Mouse (Mus musculus): ENCODE results near the gene Slc6a12. TPM values are rescaled to one million over a fixed set of nuclear protein-coding genes. Genes with fewer than 3 reads are reported as not detected.

Gene Slc6a12
- polyA plus RNA-seq, 1 experiment from 2014 or later: 0.44 TPM

DNA sequence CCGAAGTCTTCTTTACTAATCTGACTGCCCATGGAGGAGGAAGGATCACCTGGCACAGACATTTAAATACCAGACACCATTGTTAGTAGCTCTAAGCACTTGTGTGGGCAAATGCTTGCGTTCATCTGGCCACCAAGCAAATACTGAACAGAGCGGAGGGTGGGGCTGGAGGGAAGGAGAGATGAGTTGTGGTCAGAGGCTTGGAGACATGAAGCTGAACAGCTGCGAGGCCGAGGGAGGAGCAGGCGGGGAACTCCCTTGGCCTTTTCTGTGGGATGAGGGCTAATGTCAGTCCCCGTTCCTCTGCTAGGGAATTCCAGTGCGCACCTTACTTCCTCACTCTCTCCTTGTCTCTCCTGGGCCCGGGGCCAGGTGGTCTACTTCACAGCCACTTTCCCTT is 17.1 kb upstream of the Slc6a12 start:
- WGBS: 36% methylated on average over 9 of the region's 9 CpGs

GRCm38 (mm10) chr6:121326486-121327069 is 16.3 kb upstream of the Slc6a12 start:
- ATAC-seq (replicated peaks; ENCODE audit: low FRiP score): no peak
- no peak overlapping the region for H3K4me3 ChIP-seq (replicated peaks)

More for the DNA sequence above, 17.1 kb upstream of the Slc6a12 start:
- H3K27ac ChIP-seq: no peak overlapping the region
- no peaks in the 10 kb centered on the region for H3K36me3 ChIP-seq
- no peak overlapping the region for H3K4me3 ChIP-seq (replicated peaks)
- H3K9me3 ChIP-seq (replicated peaks): no peaks in the 10 kb centered on the region
- no peak for ATAC-seq (replicated peaks; ENCODE audit: low FRiP score)
- H3K9ac ChIP-seq: no peak overlapping the region
- H3K27me3 ChIP-seq: no peaks in the 10 kb centered on the region
- H3K4me1 ChIP-seq: peaks cover 40% of the 10 kb centered on the region
- H3K4me2 ChIP-seq: no peak overlapping the region

DNA sequence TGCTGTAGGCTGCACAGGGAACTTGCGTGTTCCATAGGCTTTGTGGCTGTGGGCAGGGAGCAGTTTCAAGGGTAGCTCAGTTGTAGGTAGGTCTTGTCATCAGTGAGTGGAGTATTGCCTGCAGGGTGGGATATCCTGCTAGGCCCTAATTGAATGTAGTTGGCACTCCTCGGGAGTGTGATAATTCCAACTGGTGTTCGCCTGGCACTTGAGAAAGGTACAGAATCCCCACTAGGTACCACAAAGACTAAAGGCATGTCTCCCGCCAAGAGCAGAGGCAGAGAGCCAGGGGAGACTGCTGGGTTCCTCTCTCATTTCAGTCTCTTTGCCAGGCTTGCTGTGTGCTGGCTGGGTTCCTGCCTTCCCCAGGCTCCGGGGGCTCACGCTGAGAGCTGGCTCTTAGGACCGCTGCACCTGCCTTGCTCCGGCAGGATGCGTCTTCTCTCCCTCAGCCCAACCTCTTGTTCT is 14.4 kb upstream of the Slc6a12 start:
- 78% methylated on average over 9 of the region's 9 CpGs for WGBS
- no peak for ATAC-seq (replicated peaks; ENCODE audit: low FRiP score)

More at GRCm38 (mm10) chr6:121326486-121327069, 16.3 kb upstream of the Slc6a12 start:
- Histone ChIP-seq H3K27me3 (no peaks in the 10 kb centered on the region), H3K9me3 (replicated peaks) (no peaks in the 10 kb centered on the region), H3K9ac (no peak overlapping the region), H3K4me1 (peaks cover 40% of the 10 kb centered on the region), H3K4me2 (no peak overlapping the region), H3K36me3 (no peaks in the 10 kb centered on the region), H3K27ac (no peak overlapping the region)
- 28% methylated on average over 10 of the region's 10 CpGs for WGBS

DNA sequence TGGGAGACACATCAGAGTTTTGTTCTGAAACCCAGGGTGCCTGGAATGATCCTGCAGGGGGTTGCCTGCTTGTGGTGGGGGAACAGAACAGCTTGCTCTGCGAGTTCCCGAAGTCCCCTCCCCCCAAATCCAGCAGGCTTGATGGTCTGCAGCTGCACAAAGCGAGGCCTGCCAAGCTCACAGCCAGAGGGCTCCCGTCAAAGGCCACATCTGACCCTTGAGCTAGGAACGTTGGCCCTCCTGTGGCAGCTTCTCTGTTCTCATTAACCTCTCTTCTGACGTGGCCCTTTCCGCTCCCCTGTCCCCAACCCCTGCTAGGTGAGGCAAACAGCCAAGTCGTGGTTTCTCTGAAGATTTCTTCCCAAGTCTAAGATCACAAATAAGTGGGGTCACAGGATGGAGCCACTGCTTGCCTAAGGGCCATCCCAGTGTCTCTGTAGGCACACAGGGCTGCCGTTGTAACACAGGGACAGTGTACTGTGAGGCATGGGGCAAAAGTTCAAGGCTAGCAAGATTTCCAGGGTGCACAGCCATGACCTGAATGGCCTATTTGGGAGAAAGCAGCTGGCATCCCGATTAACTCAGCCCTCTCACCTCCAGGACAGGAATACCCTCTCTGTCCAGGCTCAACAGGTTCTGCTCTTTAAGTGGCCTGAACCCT is 12.9 kb upstream of the Slc6a12 start:
- Histone ChIP-seq H3K4me1 (peaks cover 26% of the 10 kb centered on the region), H3K9ac (no peak overlapping the region), H3K27me3 (no peaks in the 10 kb centered on the region), H3K27ac (no peak overlapping the region), H3K36me3 (no peaks in the 10 kb centered on the region), H3K4me2 (no peak overlapping the region), H3K9me3 (replicated peaks) (no peaks in the 10 kb centered on the region), H3K4me3 (replicated peaks) (no peak overlapping the region)
- peak; percentile 22; the same call in 1 of the 2 replicates for ATAC-seq (replicated peaks; ENCODE audit: low FRiP score)
- 14% methylated on average over 10 of the region's 10 CpGs for WGBS

More for the DNA sequence above, 14.4 kb upstream of the Slc6a12 start:
- Histone ChIP-seq H3K27me3 (no peaks in the 10 kb centered on the region), H3K27ac (no peak overlapping the region), H3K9me3 (replicated peaks) (no peaks in the 10 kb centered on the region), H3K4me2 (no peak overlapping the region), H3K36me3 (no peaks in the 10 kb centered on the region), H3K9ac (no peak overlapping the region), H3K4me3 (replicated peaks) (no peak overlapping the region), H3K4me1 (peaks cover 26% of the 10 kb centered on the region)

DNA sequence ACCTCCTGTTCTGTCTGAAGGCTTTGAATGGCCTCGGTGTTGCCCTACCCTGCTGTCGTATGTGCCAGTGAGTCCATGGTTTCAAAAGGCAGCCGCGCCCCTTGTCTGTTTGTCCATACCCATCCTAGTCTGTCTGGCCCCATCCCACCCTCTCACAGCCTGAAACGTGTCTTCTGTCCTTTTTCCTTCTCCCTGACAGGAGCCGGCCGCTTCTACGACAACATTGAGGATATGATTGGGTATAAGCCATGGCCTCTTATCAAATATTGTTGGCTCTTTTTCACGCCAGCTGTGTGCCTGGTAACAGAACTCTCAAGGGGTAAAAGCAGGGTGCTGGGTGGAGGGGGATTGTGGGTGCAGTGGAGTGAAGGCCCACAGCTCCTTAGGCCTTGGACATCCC is 7.0 kb upstream of the Slc6a12 start:
- Histone ChIP-seq H3K4me1 (no peaks in the 10 kb centered on the region), H3K27ac (no peak overlapping the region), H3K36me3 (no peaks in the 10 kb centered on the region), H3K4me3 (replicated peaks) (no peak overlapping the region), H3K27me3 (no peaks in the 10 kb centered on the region), H3K9ac (no peak overlapping the region), H3K4me2 (no peak overlapping the region), H3K9me3 (replicated peaks) (no peaks in the 10 kb centered on the region)
- 76% methylated on average over 9 of the region's 9 CpGs for WGBS
- no peak for ATAC-seq (replicated peaks; ENCODE audit: low FRiP score)

DNA sequence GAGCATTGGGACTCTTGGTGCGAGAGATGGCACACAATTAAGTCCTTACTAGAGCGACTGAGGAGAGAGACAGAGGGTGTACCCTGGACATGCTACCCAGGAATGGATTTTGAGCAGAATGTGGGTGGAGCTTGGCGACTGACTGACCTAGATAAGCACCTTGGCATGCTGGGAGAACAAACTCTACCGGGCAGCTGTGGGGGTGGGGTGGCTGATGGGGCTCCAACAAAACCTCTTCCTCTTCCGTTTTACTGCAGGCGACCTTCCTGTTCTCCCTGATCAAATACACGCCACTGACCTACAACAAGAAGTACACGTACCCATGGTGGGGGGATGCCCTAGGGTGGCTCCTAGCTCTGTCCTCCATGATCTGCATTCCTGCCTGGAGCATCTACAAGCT is 6.3 kb upstream of the Slc6a12 start:
- Histone ChIP-seq H3K4me1 (no peaks in the 10 kb centered on the region), H3K4me2 (no peak overlapping the region), H3K4me3 (replicated peaks) (no peak overlapping the region), H3K9ac (no peak overlapping the region), H3K27ac (no peak overlapping the region), H3K27me3 (no peaks in the 10 kb centered on the region), H3K9me3 (replicated peaks) (no peaks in the 10 kb centered on the region), H3K36me3 (no peaks in the 10 kb centered on the region)
- no peak for ATAC-seq (replicated peaks; ENCODE audit: low FRiP score)
- WGBS: 68% methylated on average over 8 of the region's 8 CpGs

DNA sequence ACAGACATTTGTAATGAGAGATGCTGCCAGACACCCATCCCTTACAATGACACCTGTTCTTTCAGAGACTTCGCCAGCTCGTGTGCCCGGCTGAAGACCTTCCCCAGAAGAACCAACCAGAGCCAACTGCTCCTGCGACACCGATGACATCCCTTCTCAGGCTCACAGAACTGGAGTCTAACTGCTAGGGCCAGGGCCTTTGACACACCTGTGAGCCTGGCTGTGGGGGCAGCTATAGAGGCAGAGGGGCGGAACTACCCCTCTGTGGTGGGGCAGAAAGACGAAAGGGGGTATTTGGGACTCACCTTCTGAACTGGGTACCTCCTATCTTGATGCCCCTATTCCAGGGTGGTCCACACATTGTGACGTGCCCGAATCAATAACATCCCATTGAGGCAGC is 5.6 kb upstream of the Slc6a12 start:
- no peak overlapping the region for H3K27ac ChIP-seq
- ATAC-seq (replicated peaks; ENCODE audit: low FRiP score): no peak
- no peaks in the 10 kb centered on the region for H3K4me1 ChIP-seq
- no peaks in the 10 kb centered on the region for H3K36me3 ChIP-seq
- WGBS: 91% methylated on average over 9 of the region's 9 CpGs
- no peak overlapping the region for H3K4me2 ChIP-seq
- H3K9ac ChIP-seq: no peak overlapping the region
- H3K9me3 ChIP-seq (replicated peaks): no peaks in the 10 kb centered on the region
- H3K27me3 ChIP-seq: no peaks in the 10 kb centered on the region
- no peak overlapping the region for H3K4me3 ChIP-seq (replicated peaks)

DNA sequence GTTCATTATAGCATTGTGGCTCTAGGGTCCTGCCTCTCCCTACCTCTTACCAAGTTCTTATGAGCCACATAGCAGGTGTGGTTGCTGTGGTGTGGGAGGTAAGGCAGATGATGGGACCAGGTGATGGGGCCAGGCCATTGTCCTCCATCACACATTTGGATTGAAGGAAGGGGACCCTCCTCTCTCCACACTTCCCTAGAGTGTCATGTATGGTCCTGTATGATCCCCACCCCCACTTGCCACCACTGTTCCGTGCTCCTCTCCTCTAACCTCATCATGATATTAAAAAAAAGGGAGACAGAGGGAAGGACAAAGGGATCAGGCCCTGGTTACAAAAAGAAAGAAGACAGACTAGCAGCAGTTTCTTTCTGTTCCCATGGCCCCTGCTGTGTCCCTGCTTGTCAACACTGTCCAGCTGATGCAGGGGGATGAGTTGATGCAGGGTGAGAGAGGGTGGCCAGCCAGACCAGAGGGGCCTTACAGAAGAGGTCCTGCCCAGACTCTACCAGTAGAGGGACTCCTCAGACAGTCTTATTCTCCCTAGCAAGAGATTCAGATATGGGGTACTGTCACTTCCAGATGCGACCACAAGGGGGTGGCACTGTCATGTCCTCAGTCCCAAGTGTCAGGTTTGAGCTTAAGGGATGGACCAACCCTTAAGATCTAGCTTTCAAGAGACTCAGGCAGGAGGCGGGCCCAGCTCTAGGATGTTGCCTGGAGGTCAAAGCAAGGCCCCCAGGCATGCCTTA is 4.9 kb upstream of the Slc6a12 start:
- 35% methylated on average over 3 of the region's 3 CpGs for WGBS
- Histone ChIP-seq H3K4me3 (replicated peaks) (no peak overlapping the region), H3K27ac (no peak overlapping the region), H3K9ac (no peak overlapping the region), H3K36me3 (no peaks in the 10 kb centered on the region), H3K4me2 (no peak overlapping the region), H3K27me3 (no peaks in the 10 kb centered on the region), H3K9me3 (replicated peaks) (no peaks in the 10 kb centered on the region), H3K4me1 (peaks cover 4% of the 10 kb centered on the region)
- peak; percentile 72 for ATAC-seq (replicated peaks; ENCODE audit: low FRiP score)

DNA sequence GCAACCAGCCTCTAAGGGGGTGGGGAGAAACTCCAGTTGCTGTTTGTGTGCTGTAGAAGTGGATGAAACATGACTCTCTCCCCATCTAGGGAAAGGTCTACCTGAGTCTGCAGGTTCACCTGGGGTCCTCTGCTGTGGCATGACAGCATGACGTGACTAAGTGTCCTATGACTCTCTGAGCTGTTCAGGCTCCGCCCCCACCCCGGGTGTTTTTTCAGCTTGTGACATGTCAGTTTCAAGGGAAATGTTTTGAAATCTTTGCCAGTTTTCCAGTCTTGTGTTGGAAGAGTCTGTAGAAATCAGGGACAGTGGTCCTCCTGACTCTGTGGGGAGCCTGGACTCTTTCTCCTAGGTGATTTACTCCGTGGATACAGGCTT is 4.4 kb upstream of the Slc6a12 start:
- WGBS: 53% methylated on average over 4 of the region's 4 CpGs

GRCm38 (mm10) chr6:121341650-121342049 is 1.2 kb upstream of the Slc6a12 start:
- Histone ChIP-seq H3K4me2 (no peak overlapping the region), H3K4me1 (peaks cover 33% of the 10 kb centered on the region), H3K9ac (no peak overlapping the region), H3K36me3 (no peaks in the 10 kb centered on the region), H3K27ac (no peak overlapping the region), H3K9me3 (replicated peaks) (no peaks in the 10 kb centered on the region), H3K27me3 (peaks cover 4% of the 10 kb centered on the region; the same call in 1 of the 2 replicates), H3K4me3 (replicated peaks) (no peak overlapping the region)
- no peak for ATAC-seq (replicated peaks; ENCODE audit: low FRiP score)
- 81% methylated on average over 6 of the region's 6 CpGs for WGBS

More for the DNA sequence above, 4.4 kb upstream of the Slc6a12 start:
- Histone ChIP-seq H3K9me3 (replicated peaks) (no peaks in the 10 kb centered on the region), H3K4me3 (replicated peaks) (no peak overlapping the region), H3K27me3 (no peaks in the 10 kb centered on the region), H3K36me3 (no peaks in the 10 kb centered on the region), H3K4me2 (no peak overlapping the region), H3K27ac (no peak overlapping the region), H3K4me1 (peaks cover 10% of the 10 kb centered on the region), H3K9ac (no peak overlapping the region)
- no peak for ATAC-seq (replicated peaks; ENCODE audit: low FRiP score)

- 57% methylated on average over 6 of the region's 6 CpGs for WGBS
- peaks cover 35% of the 10 kb centered on the region for H3K4me1 ChIP-seq
- peaks cover 4% of the 10 kb centered on the region; the same call in 1 of the 2 replicates for H3K27me3 ChIP-seq
- peak overlapping the region; percentile 38 for H3K4me2 ChIP-seq
- no peak overlapping the region for H3K4me3 ChIP-seq (replicated peaks)
- no peak overlapping the region for H3K27ac ChIP-seq
- ATAC-seq (replicated peaks; ENCODE audit: low FRiP score): peak; percentile 61
- no peaks in the 10 kb centered on the region for H3K9me3 ChIP-seq (replicated peaks)
- H3K36me3 ChIP-seq: no peaks in the 10 kb centered on the region
- H3K9ac ChIP-seq: no peak overlapping the region
Observed at GRCm38 (mm10) chr6:121343771-121344123, 871 bp downstream of the Slc6a12 start.

DNA sequence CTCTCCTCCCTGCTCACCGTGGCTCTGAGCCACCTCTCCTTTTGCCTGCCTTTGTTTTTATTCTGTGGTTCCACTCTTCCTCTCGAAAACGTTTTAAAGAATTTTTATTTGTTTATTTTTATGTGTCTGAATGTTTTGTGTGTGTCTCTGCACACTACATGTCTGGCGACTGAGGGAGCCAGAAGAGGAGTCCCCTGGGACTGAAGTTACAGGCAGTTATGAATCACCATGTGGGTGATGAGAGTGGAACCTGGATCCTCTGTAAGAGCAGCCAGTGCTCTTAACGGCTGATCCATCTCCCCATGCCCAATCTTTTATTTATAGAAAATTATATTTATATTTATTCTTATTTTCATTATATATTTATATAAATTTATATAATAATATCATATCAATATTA is 1.5 kb downstream of the Slc6a12 start:
- no peak for ATAC-seq (replicated peaks; ENCODE audit: low FRiP score)
- Histone ChIP-seq H3K4me1 (peaks cover 35% of the 10 kb centered on the region), H3K4me2 (peak overlapping the region; percentile 38; the same call in 1 of the 2 replicates), H3K4me3 (replicated peaks) (no peak overlapping the region), H3K36me3 (no peaks in the 10 kb centered on the region), H3K27me3 (peaks cover 4% of the 10 kb centered on the region; the same call in 1 of the 2 replicates), H3K9me3 (replicated peaks) (no peaks in the 10 kb centered on the region), H3K9ac (no peak overlapping the region), H3K27ac (no peak overlapping the region)
- WGBS: 47% methylated on average over 5 of the region's 5 CpGs

All from kidney, embryonic 15.5 days (tissue).